Mouse (Mus musculus) liver, embryonic 13.5 days (tissue): Measurements from ENCODE around the gene Slc12a5. TPM values are rescaled to one million over a fixed set of nuclear protein-coding genes. Genes with fewer than 3 reads are reported as not detected.

Experiments
- ATAC-seq: fragments of 200-750 bp; cut with Nextera tagmentation; 2 replicates; pipeline ENCODE4 v1.8.0; 2017; ENCODE audit warnings: low read depth, mild to moderate bottlenecking, moderate number of reproducible peaks, moderate library complexity
- DNase-seq: peaks from one replicate; pipeline ENCODE4 v3.0.0; 2022
- H3K27ac ChIP-seq: fragments of 300-500 bp; sonication (generic); 2 replicates; pipeline ENCODE4 v1.5.1; 2015; ENCODE audit warnings: moderate library complexity, mild to moderate bottlenecking, inconsistent platforms
- H3K27me3 ChIP-seq: fragments of 300-500 bp; sonication (generic); 2 replicates; pipeline ENCODE4 v1.6.1; 2015; ENCODE audit warnings: mild to moderate bottlenecking, inconsistent platforms
- H3K36me3 ChIP-seq: fragments of 300-500 bp; sonication (generic); 2 replicates; pipeline ENCODE4 v1.6.1; 2015; ENCODE audit warnings: mild to moderate bottlenecking, inconsistent platforms
- H3K4me1 ChIP-seq: fragments of 300-500 bp; sonication (generic); replicated peaks from 2 replicates; pipeline ENCODE4 v1.6.1; 2015; ENCODE audit warnings: inconsistent platforms
- H3K4me2 ChIP-seq: fragments of 300-500 bp; sonication (generic); 2 replicates; pipeline ENCODE4 v1.6.1; 2015; ENCODE audit warnings: inconsistent platforms, mild to moderate bottlenecking, moderate library complexity
- H3K4me3 ChIP-seq: fragments of 300-500 bp; sonication (generic); replicated peaks from 2 replicates; pipeline ENCODE4 v1.5.1; 2015; ENCODE audit warnings: mild to moderate bottlenecking, inconsistent platforms
- H3K9ac ChIP-seq: fragments of 300-500 bp; sonication (generic); 2 replicates; pipeline ENCODE4 v1.6.1; 2015; ENCODE audit warnings: mild to moderate bottlenecking, inconsistent platforms
- H3K9me3 ChIP-seq: fragments of 300-500 bp; sonication (generic); replicated peaks from 2 replicates; pipeline ENCODE4 v1.6.1; 2016; ENCODE audit warnings: inconsistent platforms
- WGBS: fragments of 180-500 bp; shearing (Covaris S2); methylation state at CpG from one replicate; pipeline ENCODE4 v1.1.7; 2015; ENCODE audit not compliant: insufficient replicate concordance; 5-methylcytosine and 5-hydroxymethylcytosine counted together
- polyA plus RNA-seq: library from polyadenylated mRNA; unstranded; fragments of >200 nt; fragmentation: Nextera tagmentation; extraction: Ambion mirVana; gene quantifications from 2 replicates; pipeline ENCODE4 v1.2.1, GENCODE M21; 2015

The Slc12a5 gene
- polyA plus RNA-seq, 1 experiment from 2014 or later, result 0.18 TPM

- no peak overlapping the region for H3K27ac ChIP-seq
- DNase-seq, result no peak
Measured at GRCm38 (mm10) chr2:165003108-165003507, 42.5 kb downstream of the Slc12a5 start.

GRCm38 (mm10) chr2:165004237-165004636, 43.6 kb downstream of the Slc12a5 start:
- H3K27me3 ChIP-seq, result peaks cover 7% of the 10 kb centered on the region
- H3K36me3 ChIP-seq, result peaks cover 94% of the 10 kb centered on the region
- no peaks in the 10 kb centered on the region for H3K9me3 ChIP-seq
- 80% methylated on average over 10 of the region's 10 CpGs for WGBS
- H3K4me1 ChIP-seq, result peaks cover 1% of the 10 kb centered on the region; the same call in 1 of the 2 replicates
- no peak overlapping the region for H3K4me3 ChIP-seq
- no peak for DNase-seq
- ATAC-seq, result no peak
- no peak overlapping the region for H3K27ac ChIP-seq
- no peak overlapping the region for H3K4me2 ChIP-seq
- no peak overlapping the region for H3K9ac ChIP-seq

More at GRCm38 (mm10) chr2:165003108-165003507, 42.5 kb downstream of the Slc12a5 start:
- H3K4me2 ChIP-seq, result no peak overlapping the region
- H3K36me3 ChIP-seq, result peaks cover 83% of the 10 kb centered on the region
- peaks cover 19% of the 10 kb centered on the region for H3K27me3 ChIP-seq
- ATAC-seq, result no peak
- H3K9ac ChIP-seq, result no peak overlapping the region
- H3K4me1 ChIP-seq, result peaks cover 3% of the 10 kb centered on the region; the same call in 1 of the 2 replicates
- 85% methylated on average over 3 of the region's 3 CpGs for WGBS
- no peaks in the 10 kb centered on the region for H3K9me3 ChIP-seq
- H3K4me3 ChIP-seq, result no peak overlapping the region

GRCm38 (mm10) chr2:165006813-165007212, 46.2 kb downstream of the Slc12a5 start:
- peaks cover 3% of the 10 kb centered on the region; the same call in 1 of the 2 replicates for H3K4me1 ChIP-seq
- no peak overlapping the region for H3K4me2 ChIP-seq
- H3K27ac ChIP-seq, result no peak overlapping the region; the same call in 1 of the 2 replicates
- DNase-seq, result no peak
- ATAC-seq, result peak; percentile 30; the same call in 1 of the 2 replicates
- no peak overlapping the region for H3K4me3 ChIP-seq
- WGBS, result 77% methylated on average over 4 of the region's 4 CpGs
- peaks cover 98% of the 10 kb centered on the region for H3K36me3 ChIP-seq
- H3K9ac ChIP-seq, result no peak overlapping the region
- no peaks in the 10 kb centered on the region for H3K9me3 ChIP-seq
- no peaks in the 10 kb centered on the region for H3K27me3 ChIP-seq

GRCm38 (mm10) chr2:165007986-165008385, 47.4 kb downstream of the Slc12a5 start:
- WGBS, result 94% methylated on average over 1 of the region's 1 CpGs
- Histone ChIP-seq H3K9me3 (no peaks in the 10 kb centered on the region), H3K4me2 (no peak overlapping the region), H3K27me3 (no peaks in the 10 kb centered on the region), H3K4me3 (no peak overlapping the region), H3K27ac (no peak overlapping the region), H3K9ac (no peak overlapping the region), H3K36me3 (peaks cover 98% of the 10 kb centered on the region), H3K4me1 (peaks cover 3% of the 10 kb centered on the region; the same call in 1 of the 2 replicates)
- DNase-seq, result no peak
- no peak for ATAC-seq

GRCm38 (mm10) chr2:165009161-165009560, 48.6 kb downstream of the Slc12a5 start:
- ATAC-seq, result no peak
- DNase-seq, result no peak
- H3K4me1 ChIP-seq, result peaks cover 3% of the 10 kb centered on the region; the same call in 1 of the 2 replicates
- no peak overlapping the region for H3K4me3 ChIP-seq
- no peak overlapping the region for H3K9ac ChIP-seq
- H3K27me3 ChIP-seq, result no peaks in the 10 kb centered on the region
- no peak overlapping the region for H3K4me2 ChIP-seq
- H3K36me3 ChIP-seq, result peaks cover 88% of the 10 kb centered on the region
- 89% methylated on average over 14 of the region's 14 CpGs for WGBS
- H3K27ac ChIP-seq, result no peak overlapping the region
- H3K9me3 ChIP-seq, result no peaks in the 10 kb centered on the region

GRCm38 (mm10) chr2:165009581-165009980, 49.0 kb downstream of the Slc12a5 start:
- H3K27ac ChIP-seq, result no peak overlapping the region
- DNase-seq, result no peak
- no peak overlapping the region for H3K4me2 ChIP-seq
- H3K9ac ChIP-seq, result no peak overlapping the region
- no peak overlapping the region for H3K4me3 ChIP-seq
- no peaks in the 10 kb centered on the region for H3K9me3 ChIP-seq
- H3K36me3 ChIP-seq, result peaks cover 84% of the 10 kb centered on the region
- H3K27me3 ChIP-seq, result no peaks in the 10 kb centered on the region
- peaks cover 6% of the 10 kb centered on the region; the same call in 1 of the 2 replicates for H3K4me1 ChIP-seq
- WGBS, result 56% methylated on average over 2 of the region's 2 CpGs
- ATAC-seq, result no peak

- no peak overlapping the region for H3K4me2 ChIP-seq
- H3K4me3 ChIP-seq, result no peak overlapping the region
- no peaks in the 10 kb centered on the region for H3K27me3 ChIP-seq
- DNase-seq (no peak), ATAC-seq (no peak)
- H3K27ac ChIP-seq, result no peak overlapping the region
- WGBS, result 61% methylated on average over 10 of the region's 10 CpGs
- H3K4me1 ChIP-seq, result peaks cover 10% of the 10 kb centered on the region
- H3K9me3 ChIP-seq, result no peaks in the 10 kb centered on the region
- H3K36me3 ChIP-seq, result peaks cover 76% of the 10 kb centered on the region
- H3K9ac ChIP-seq, result no peak overlapping the region
Measured at GRCm38 (mm10) chr2:165010351-165010750, 49.7 kb downstream of the Slc12a5 start.

- H3K9ac ChIP-seq, result no peak overlapping the region
- WGBS, result 55% methylated on average over 5 of the region's 5 CpGs
- no peaks in the 10 kb centered on the region for H3K9me3 ChIP-seq
- peaks cover 46% of the 10 kb centered on the region for H3K36me3 ChIP-seq
- no peak overlapping the region for H3K4me3 ChIP-seq
- H3K27me3 ChIP-seq, result no peaks in the 10 kb centered on the region
- DNase-seq (no peak), ATAC-seq (no peak)
- 0 out of 2 replicates have a peak overlapping the region, but pooled peaks have one; percentile 32 for H3K27ac ChIP-seq
- H3K4me1 ChIP-seq, result peaks cover 13% of the 10 kb centered on the region
- H3K4me2 ChIP-seq, result no peak overlapping the region
Measured at GRCm38 (mm10) chr2:165014935-165015334, 54.3 kb downstream of the Slc12a5 start.

GRCm38 (mm10) chr2:165020490-165020889, 59.9 kb downstream of the Slc12a5 start:
- H3K27ac ChIP-seq, result no peak overlapping the region
- DNase-seq (no peak), ATAC-seq (no peak)
- no peaks in the 10 kb centered on the region for H3K27me3 ChIP-seq
- H3K9me3 ChIP-seq, result no peaks in the 10 kb centered on the region
- no peak overlapping the region for H3K4me2 ChIP-seq
- WGBS, result 78% methylated on average over 3 of the region's 3 CpGs
- H3K36me3 ChIP-seq, result peaks cover 35% of the 10 kb centered on the region
- no peak overlapping the region for H3K4me3 ChIP-seq
- H3K4me1 ChIP-seq, result peaks cover 6% of the 10 kb centered on the region; the same call in 1 of the 2 replicates
- H3K9ac ChIP-seq, result no peak overlapping the region

- ATAC-seq, result no peak
- no peak for DNase-seq
- no peaks in the 10 kb centered on the region for H3K27me3 ChIP-seq
- 42% methylated on average over 1 of the region's 1 CpGs for WGBS
- H3K36me3 ChIP-seq, result peaks cover 8% of the 10 kb centered on the region
- H3K4me2 ChIP-seq, result no peak overlapping the region
- no peak overlapping the region for H3K4me3 ChIP-seq
- peaks cover 2% of the 10 kb centered on the region; the same call in 1 of the 2 replicates for H3K4me1 ChIP-seq
- no peak overlapping the region for H3K27ac ChIP-seq
- no peak overlapping the region for H3K9ac ChIP-seq
- no peaks in the 10 kb centered on the region for H3K9me3 ChIP-seq
Measured at GRCm38 (mm10) chr2:165027163-165027562, 66.6 kb downstream of the Slc12a5 start.

- peak overlapping the region; percentile 87 for H3K4me2 ChIP-seq
- peaks cover 1% of the 10 kb centered on the region; the same call in 1 of the 2 replicates for H3K27me3 ChIP-seq
- no peaks in the 10 kb centered on the region for H3K36me3 ChIP-seq
- ATAC-seq, result no peak
- no peak overlapping the region for H3K4me3 ChIP-seq
- peaks cover 30% of the 10 kb centered on the region for H3K4me1 ChIP-seq
- no peak overlapping the region for H3K27ac ChIP-seq
- DNase-seq, result no peak
- H3K9me3 ChIP-seq, result no peaks in the 10 kb centered on the region
- H3K9ac ChIP-seq, result no peak overlapping the region
- 62% methylated on average over 3 of the region's 3 CpGs for WGBS
Measured at GRCm38 (mm10) chr2:165032533-165032932, 71.9 kb downstream of the Slc12a5 start.

GRCm38 (mm10) chr2:165033306-165033705, 72.7 kb downstream of the Slc12a5 start:
- peak overlapping the region; percentile 87 for H3K4me2 ChIP-seq
- no peak for ATAC-seq
- DNase-seq, result no peak
- WGBS, result 59% methylated on average over 6 of the region's 6 CpGs
- H3K27ac ChIP-seq, result no peak overlapping the region
- peak overlapping the region; percentile 93 for H3K9ac ChIP-seq
- peaks cover 30% of the 10 kb centered on the region for H3K4me1 ChIP-seq
- H3K9me3 ChIP-seq, result no peaks in the 10 kb centered on the region
- H3K4me3 ChIP-seq, result peak overlapping the region; percentile 90
- H3K27me3 ChIP-seq, result peaks cover 4% of the 10 kb centered on the region; the same call in 1 of the 2 replicates
- no peaks in the 10 kb centered on the region for H3K36me3 ChIP-seq
